Mouse (Mus musculus) central nervous system, embryonic 18 days (tissue): Measurements from ENCODE around the gene Shcbp1. TPM values are rescaled to one million over a fixed set of nuclear protein-coding genes. Genes with fewer than 3 reads are reported as not detected.

Experiments used
- polyA plus RNA-seq: library from polyadenylated mRNA; depleted of rRNA; stranded (reverse); fragments of >200 nt; gene quantifications from 2 replicates; pipeline ENCODE4 v1.2.3, GENCODE M21; 2012; rRNA removed

Shcbp1 gene
- 4.7 and 7.0 TPM in 2 replicates for polyA plus RNA-seq

DNA sequence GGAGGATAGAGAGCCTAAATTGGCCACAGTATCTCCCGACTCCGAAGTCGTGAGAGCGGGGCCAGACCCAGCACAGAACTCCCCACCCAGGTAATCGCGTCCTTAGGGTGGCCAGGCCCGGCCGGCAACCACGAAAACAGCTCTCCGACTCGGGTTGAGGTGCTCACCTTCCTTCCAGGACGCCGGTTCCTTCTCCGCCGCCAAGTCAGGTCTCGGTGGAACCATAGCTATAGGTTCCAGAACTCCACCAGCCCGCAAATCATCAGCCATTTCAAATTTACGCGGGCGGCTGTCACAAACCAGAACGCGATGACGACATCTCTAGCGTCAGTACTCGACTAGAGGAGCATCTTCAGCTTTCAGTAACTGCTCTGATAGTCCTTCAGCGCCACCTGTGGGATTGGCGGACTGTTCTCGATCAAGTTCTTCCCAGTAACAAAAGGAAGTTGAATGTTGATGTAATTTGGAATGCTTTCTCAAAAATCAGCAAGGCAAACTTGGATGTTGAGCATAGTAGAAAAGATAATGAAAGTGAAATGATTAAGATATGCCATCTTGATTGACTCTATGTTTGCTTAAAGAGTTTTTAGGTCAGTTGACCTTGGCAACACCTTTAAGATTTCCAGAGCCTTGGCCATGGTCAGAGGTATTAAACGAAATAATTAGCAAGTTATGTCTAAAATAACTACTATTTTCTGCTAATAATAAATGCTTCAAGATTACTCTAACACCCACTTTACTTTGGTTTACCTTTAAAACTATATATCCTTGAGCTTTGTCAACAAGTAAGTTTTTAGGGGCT is at the start of gene Shcbp1:
TSS of gene Shcbp1 (minus strand) at position 314 of the 802 bp plus-strand sequence.

Other genes with a start within 250 kb of the Shcbp1 start
- 6.7 and 8.1 TPM in 2 replicates for gene Zfp958, start 166.4 kb downstream of the Shcbp1 start, polyA plus RNA-seq